In genomic region chr7:98071620-98072019, GRCm38 (mm10) we compare ENCODE assay signal across 9 mouse cellular contexts. TPM values are rescaled to one million over a fixed set of nuclear protein-coding genes. Genes with fewer than 3 reads are reported as not detected.
DNase-seq lines count a peak whose midpoint lies in the region; ATAC-seq and TF ChIP-seq lines count a peak whose summit lies in the region.
"Had no signal": no experiment of that assay in that cellular context is flagged by ENCODE, and none has a peak within 500 bp of the region (broad histone marks: within the 10 kb centered on the region; RNA-seq: fewer than 3 reads in every experiment).

No protein-coding gene starts in this region.

- H3K4me1 ChIP-seq in embryonic facial prominence, embryonic 11.5 days (ENCODE audit: control insufficient read depth, insufficient read depth, low read length): no peaks in the 10 kb centered on the region
- H3K4me1 ChIP-seq in heart, embryonic 10.5 days: no peaks in the 10 kb centered on the region
- peaks cover 11% of the 10 kb centered on the region for H3K4me1 ChIP-seq in liver, embryonic 13.5 days (replicated peaks)
- H3K4me1 ChIP-seq in neural tube, embryonic 12.5 days: no peaks in the 10 kb centered on the region
- H3K4me1 ChIP-seq in testis, adult 2 months (ENCODE audit: control insufficient read depth, insufficient read depth, low read length): no peaks in the 10 kb centered on the region; the same call in 1 of the 2 replicates
- H3K4me1 ChIP-seq: embryonic facial prominence, embryonic 13.5 days had no signal

- H3K27ac ChIP-seq in embryonic facial prominence, embryonic 11.5 days (replicated peaks; ENCODE audit: low read depth, low read length): no peak overlapping the region
- no peak overlapping the region for H3K27ac ChIP-seq in heart, embryonic 10.5 days
- no peak overlapping the region for H3K27ac ChIP-seq in liver, embryonic 13.5 days
- H3K27ac ChIP-seq in neural tube, embryonic 12.5 days: no peak overlapping the region
- H3K27ac ChIP-seq in testis, adult 2 months (ENCODE audit: control insufficient read depth, insufficient read depth, low read depth, low read length): no peak overlapping the region
- H3K27ac ChIP-seq: embryonic facial prominence, embryonic 13.5 days had no signal

- TF ChIP-seq POLR2A in testis, adult 2 months (IDR thresholded peaks at IDR 0.05; ENCODE audit: control insufficient read depth, low read depth, low read length): no peak

- peak; percentile 89 to 90 for DNase-seq in B cell, adult 2 months
- DNase-seq in adrenal gland, postnatal 25 days: peak; percentile 92
- peak; percentile 91 for DNase-seq in embryonic facial prominence, embryonic 11.5 days (ENCODE audit: low spot score)
- peak; percentile 89 for DNase-seq in heart, embryonic 10.5 days (ENCODE audit: low spot score)
- DNase-seq in kidney, postnatal 14 days: peak; percentile 84
- DNase-seq in liver, embryonic 13.5 days: peak; percentile 65

- no peaks in the 10 kb centered on the region for H3K9me3 ChIP-seq in embryonic facial prominence, embryonic 11.5 days (replicated peaks; ENCODE audit: control insufficient read depth, low read length)
- no peaks in the 10 kb centered on the region for H3K9me3 ChIP-seq in heart, embryonic 10.5 days
- H3K9me3 ChIP-seq in liver, embryonic 13.5 days (replicated peaks): no peaks in the 10 kb centered on the region
- no peaks in the 10 kb centered on the region for H3K9me3 ChIP-seq in neural tube, embryonic 12.5 days
- H3K9me3 ChIP-seq: embryonic facial prominence, embryonic 13.5 days had no signal

- no peak for ATAC-seq in embryonic facial prominence, embryonic 11.5 days (replicated peaks; ENCODE audit: insufficient number of reproducible peaks, low FRiP score, low TSS enrichment, low read depth)
- peak; percentile 58; the same call in 1 of the 2 replicates for ATAC-seq in liver, embryonic 13.5 days (ENCODE audit: low read depth)
- peak; percentile 61 for ATAC-seq in neural tube, embryonic 12.5 days (ENCODE audit: low FRiP score, low read depth)

- H3K9ac ChIP-seq in embryonic facial prominence, embryonic 11.5 days (replicated peaks; ENCODE audit: low read length): no peak overlapping the region
- H3K9ac ChIP-seq in liver, embryonic 13.5 days: no peak overlapping the region
- no peak overlapping the region for H3K9ac ChIP-seq in neural tube, embryonic 12.5 days
- H3K9ac ChIP-seq: embryonic facial prominence, embryonic 13.5 days had no signal

- H3K4me3 ChIP-seq in embryonic facial prominence, embryonic 11.5 days (ENCODE audit: low read depth, low read length): no peak overlapping the region
- H3K4me3 ChIP-seq in heart, embryonic 10.5 days: no peak overlapping the region
- H3K4me3 ChIP-seq in liver, embryonic 13.5 days (replicated peaks): no peak overlapping the region
- no peak overlapping the region for H3K4me3 ChIP-seq in neural tube, embryonic 12.5 days
- no peak overlapping the region for H3K4me3 ChIP-seq in testis, adult 2 months (ENCODE audit: control insufficient read depth, low read depth, low read length)
- H3K4me3 ChIP-seq: embryonic facial prominence, embryonic 13.5 days had no signal

- peak; percentile 98 for TF ChIP-seq CTCF in testis, adult 2 months (IDR thresholded peaks at IDR 0.05; ENCODE audit: control insufficient read depth, insufficient read depth, insufficient replicate concordance, low read depth, low read length)

- H3K36me3 ChIP-seq in embryonic facial prominence, embryonic 11.5 days (replicated peaks; ENCODE audit: control insufficient read depth, insufficient read depth, low read depth, low read length): no peaks in the 10 kb centered on the region
- peaks cover 24% of the 10 kb centered on the region for H3K36me3 ChIP-seq in heart, embryonic 10.5 days
- H3K36me3 ChIP-seq in liver, embryonic 13.5 days: peaks cover 47% of the 10 kb centered on the region
- H3K36me3 ChIP-seq in neural tube, embryonic 12.5 days: peaks cover 18% of the 10 kb centered on the region; the same call in 1 of the 2 replicates
- H3K36me3 ChIP-seq in testis, adult 2 months (ENCODE audit: control insufficient read depth, insufficient read depth, low read length): no peaks in the 10 kb centered on the region

- no peaks in the 10 kb centered on the region for H3K27me3 ChIP-seq in embryonic facial prominence, embryonic 11.5 days (ENCODE audit: control insufficient read depth, insufficient read depth, low read length)
- H3K27me3 ChIP-seq in heart, embryonic 10.5 days (ENCODE audit: insufficient read depth, poor library complexity, severe bottlenecking): no peaks in the 10 kb centered on the region
- no peaks in the 10 kb centered on the region for H3K27me3 ChIP-seq in liver, embryonic 13.5 days
- H3K27me3 ChIP-seq in neural tube, embryonic 12.5 days (replicated peaks): no peaks in the 10 kb centered on the region
- H3K27me3 ChIP-seq in testis, adult 2 months (ENCODE audit: control insufficient read depth, insufficient read depth, low read length): no peaks in the 10 kb centered on the region
- H3K27me3 ChIP-seq: embryonic facial prominence, embryonic 13.5 days had no signal

- WGBS in embryonic facial prominence, embryonic 11.5 days: 41% methylated on average over 5 of the region's 5 CpGs
- WGBS in heart, embryonic 10.5 days: 29% methylated on average over 5 of the region's 5 CpGs
- 27% methylated on average over 5 of the region's 5 CpGs for WGBS in liver, embryonic 13.5 days (ENCODE audit: insufficient replicate concordance)
- WGBS in neural tube, embryonic 12.5 days: 44% methylated on average over 5 of the region's 5 CpGs

- no peak overlapping the region for H3K4me2 ChIP-seq in embryonic facial prominence, embryonic 11.5 days (ENCODE audit: low read depth, low read length)
- H3K4me2 ChIP-seq in liver, embryonic 13.5 days: no peak overlapping the region
- no peak overlapping the region for H3K4me2 ChIP-seq in neural tube, embryonic 12.5 days (replicated peaks)
- H3K4me2 ChIP-seq: embryonic facial prominence, embryonic 13.5 days had no signal

RNA-seq across cellular contexts. Expression of gene Myo7a, which starts 47.7 kb away (rescaled TPM):
- 91.2 and 206 TPM in 2 replicates for total RNA-seq in adrenal gland, postnatal 25 days (2021)
- polyA plus RNA-seq in embryonic facial prominence, embryonic 11.5 days (2014; fragmentation: Nextera tagmentation; extraction: Ambion mirVana): 9.7 and 10.7 TPM in 2 replicates
- 16.4 and 17.3 TPM in 2 replicates for polyA plus RNA-seq in heart, embryonic 10.5 days (2016; fragmentation: Nextera tagmentation; extraction: Ambion mirVana)
- polyA plus RNA-seq in liver, embryonic 13.5 days (2015; fragmentation: Nextera tagmentation; extraction: Ambion mirVana): 8.0 and 8.3 TPM in 2 replicates
- polyA plus RNA-seq in neural tube, embryonic 12.5 days (2016; fragmentation: Nextera tagmentation; extraction: Ambion mirVana): 15.1 and 15.8 TPM in 2 replicates
- 98.0 and 110 TPM in 2 replicates for polyA plus RNA-seq in testis, adult 2 months (2012; rRNA removed)
